Mouse (Mus musculus): ENCODE results near the gene Dock9. TPM values are rescaled to one million over a fixed set of nuclear protein-coding genes. Genes with fewer than 3 reads are reported as not detected.

Dock9 gene
- polyA plus RNA-seq, 1 experiment, result 2.8 TPM

DNA sequence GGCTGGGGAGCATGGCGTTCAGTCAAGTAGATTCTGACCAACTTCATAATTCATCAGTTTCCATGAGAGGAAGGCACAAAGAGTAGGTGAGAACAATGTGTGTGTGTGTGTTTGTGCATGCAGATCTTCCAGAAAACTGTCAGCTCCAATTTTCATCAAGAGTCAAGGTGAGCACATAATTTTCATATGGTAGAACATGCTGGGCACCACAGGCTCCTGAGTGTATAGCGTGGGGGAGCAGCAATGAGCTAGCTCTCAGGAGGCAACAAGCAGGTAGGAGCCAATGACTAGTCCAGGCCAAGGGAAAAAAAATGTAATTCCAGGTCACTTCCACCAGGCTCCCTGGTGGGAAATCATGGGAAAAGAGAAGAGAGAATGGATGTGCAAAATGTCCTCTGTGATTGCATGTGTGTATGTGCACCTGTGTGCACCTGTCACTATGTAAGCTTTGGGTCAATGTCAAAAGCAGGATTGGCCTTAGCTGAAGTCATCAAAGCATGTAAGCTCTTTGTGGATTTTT lies 35.4 kb upstream of the Dock9 start:
- no peak overlapping the region for H3K4me2 ChIP-seq (ENCODE audit: low read depth)
- H3K36me3 ChIP-seq (ENCODE audit: control insufficient read depth, insufficient read depth), result no peaks in the 10 kb centered on the region
- no peaks in the 10 kb centered on the region for H3K79me2 ChIP-seq (ENCODE audit: control insufficient read depth, insufficient read depth)
- TF ChIP-seq CEBPB (IDR thresholded peaks at IDR 0.05; ENCODE audit: insufficient read depth, poor library complexity, severe bottlenecking) (no peak), POLR2AphosphoS2 (IDR thresholded peaks at IDR 0.05; ENCODE audit: insufficient read length, low read depth) (no peak), MYOD1 (IDR thresholded peaks at IDR 0.05; ENCODE audit: control insufficient read depth in 1 of 3, insufficient read length in 2 of 3, low read depth in 2 of 3) (no peak), POLR2A (IDR thresholded peaks at IDR 0.05; ENCODE audit: insufficient read length, low read depth) (no peak), REST (IDR thresholded peaks at IDR 0.05; ENCODE audit: insufficient read depth, insufficient read length) (no peak), E2F4 (IDR thresholded peaks at IDR 0.05; ENCODE audit: insufficient read depth) (no peak), TCF12 (IDR thresholded peaks at IDR 0.05; ENCODE audit: insufficient read depth, poor library complexity, severe bottlenecking) (no peak), SRF (IDR thresholded peaks at IDR 0.05; ENCODE audit: control insufficient read depth, insufficient read length, low read depth) (no peak), MAX (IDR thresholded peaks at IDR 0.05; ENCODE audit: low read depth) (no peak), TCF3 (IDR thresholded peaks at IDR 0.05; ENCODE audit: insufficient read length, low read depth) (no peak), USF1 (IDR thresholded peaks at IDR 0.05; ENCODE audit: low read depth) (no peak), MYOG (IDR thresholded peaks at IDR 0.05; ENCODE audit: control insufficient read depth in 1 of 3, insufficient read depth in 1 of 3, insufficient read length in 2 of 3, low read depth in 2 of 3) (no peak)
- no peaks in the 10 kb centered on the region for H3K27me3 ChIP-seq (ENCODE audit: control insufficient read depth, insufficient read depth, insufficient read length)
- H3ac ChIP-seq (ENCODE audit: control insufficient read depth, insufficient read length), result no peak overlapping the region
- no peak overlapping the region for H3K4me3 ChIP-seq

DNA sequence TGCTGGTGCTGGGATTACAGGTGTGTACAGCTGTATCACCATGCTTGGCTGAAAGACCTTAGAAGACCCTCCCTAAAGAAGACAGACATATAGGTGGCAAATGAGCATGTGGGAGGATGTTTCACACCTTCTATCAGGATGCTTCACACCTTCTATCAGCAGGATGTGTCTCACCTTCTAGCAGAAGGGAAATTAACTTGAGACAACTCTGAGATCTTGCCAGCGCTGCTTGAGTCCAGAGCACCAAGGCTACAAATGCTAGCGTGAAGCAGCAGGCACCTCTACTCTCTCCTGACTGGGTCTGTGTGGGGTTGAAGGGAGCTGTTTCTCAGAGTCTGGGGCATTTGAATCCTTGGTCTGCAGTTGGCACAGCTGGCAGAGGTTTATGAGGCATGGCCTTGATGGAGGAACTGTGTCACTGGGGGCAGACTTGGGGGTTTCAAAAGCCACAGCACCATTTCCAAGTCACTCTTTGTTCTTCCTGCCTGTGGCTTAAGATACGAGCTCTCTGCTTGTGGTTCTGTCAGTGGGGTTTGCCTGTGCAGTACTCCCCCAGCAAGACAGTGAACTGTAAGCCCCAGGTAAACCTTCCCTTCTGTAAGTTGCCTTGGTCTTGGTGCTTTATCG lies 32.3 kb upstream of the Dock9 start:
- H3K4me3 ChIP-seq, result no peak overlapping the region
- no peak overlapping the region for H3ac ChIP-seq (ENCODE audit: control insufficient read depth, insufficient read length)
- no peaks in the 10 kb centered on the region for H3K79me2 ChIP-seq (ENCODE audit: control insufficient read depth, insufficient read depth)
- TF ChIP-seq MYOD1 (IDR thresholded peaks at IDR 0.05; ENCODE audit: control insufficient read depth in 1 of 3, insufficient read length in 2 of 3, low read depth in 2 of 3), result no peak
- TF ChIP-seq TCF12 (IDR thresholded peaks at IDR 0.05; ENCODE audit: insufficient read depth, poor library complexity, severe bottlenecking), result no peak
- no peak for TF ChIP-seq MAX (IDR thresholded peaks at IDR 0.05; ENCODE audit: low read depth)
- TF ChIP-seq POLR2AphosphoS2 (IDR thresholded peaks at IDR 0.05; ENCODE audit: insufficient read length, low read depth), result no peak
- TF ChIP-seq USF1 (IDR thresholded peaks at IDR 0.05; ENCODE audit: low read depth), result no peak
- no peak for TF ChIP-seq REST (IDR thresholded peaks at IDR 0.05; ENCODE audit: insufficient read depth, insufficient read length)
- TF ChIP-seq E2F4 (IDR thresholded peaks at IDR 0.05; ENCODE audit: insufficient read depth), result no peak
- TF ChIP-seq SRF (IDR thresholded peaks at IDR 0.05; ENCODE audit: control insufficient read depth, insufficient read length, low read depth), result no peak
- no peak for TF ChIP-seq TCF3 (IDR thresholded peaks at IDR 0.05; ENCODE audit: insufficient read length, low read depth)
- TF ChIP-seq POLR2A (IDR thresholded peaks at IDR 0.05; ENCODE audit: insufficient read length, low read depth), result no peak
- TF ChIP-seq MYOG (IDR thresholded peaks at IDR 0.05; ENCODE audit: control insufficient read depth in 1 of 3, insufficient read depth in 1 of 3, insufficient read length in 2 of 3, low read depth in 2 of 3), result no peak
- TF ChIP-seq CEBPB (IDR thresholded peaks at IDR 0.05; ENCODE audit: insufficient read depth, poor library complexity, severe bottlenecking), result no peak
- H3K36me3 ChIP-seq (ENCODE audit: control insufficient read depth, insufficient read depth), result no peaks in the 10 kb centered on the region
- H3K27me3 ChIP-seq (ENCODE audit: control insufficient read depth, insufficient read depth, insufficient read length), result no peaks in the 10 kb centered on the region
- no peak overlapping the region for H3K4me2 ChIP-seq (ENCODE audit: low read depth)

GRCm38 (mm10) chr14:121827091-121827490 lies 29.5 kb upstream of the Dock9 start:
- Histone ChIP-seq H3K27me3 (ENCODE audit: control insufficient read depth, insufficient read depth, insufficient read length) (no peaks in the 10 kb centered on the region), H3K4me3 (no peak overlapping the region), H3K36me3 (ENCODE audit: control insufficient read depth, insufficient read depth) (no peaks in the 10 kb centered on the region), H3K4me2 (ENCODE audit: low read depth) (no peak overlapping the region), H3ac (ENCODE audit: control insufficient read depth, insufficient read length) (no peak overlapping the region), H3K79me2 (ENCODE audit: control insufficient read depth, insufficient read depth) (no peaks in the 10 kb centered on the region)
- no peak for TF ChIP-seq TCF12 (IDR thresholded peaks at IDR 0.05; ENCODE audit: insufficient read depth, poor library complexity, severe bottlenecking)
- no peak for TF ChIP-seq E2F4 (IDR thresholded peaks at IDR 0.05; ENCODE audit: insufficient read depth)
- no peak for TF ChIP-seq TCF3 (IDR thresholded peaks at IDR 0.05; ENCODE audit: insufficient read length, low read depth)
- TF ChIP-seq POLR2A (IDR thresholded peaks at IDR 0.05; ENCODE audit: insufficient read length, low read depth), result no peak
- TF ChIP-seq MYOD1 (IDR thresholded peaks at IDR 0.05; ENCODE audit: control insufficient read depth in 1 of 3, insufficient read length in 2 of 3, low read depth in 2 of 3), result no peak
- TF ChIP-seq SRF (IDR thresholded peaks at IDR 0.05; ENCODE audit: control insufficient read depth, insufficient read length, low read depth), result no peak

GRCm38 (mm10) chr14:121825521-121826445 lies 28.1 kb upstream of the Dock9 start:
- H3K79me2 ChIP-seq (ENCODE audit: control insufficient read depth, insufficient read depth), result no peaks in the 10 kb centered on the region
- peak overlapping the region; percentile 85 for H3K4me2 ChIP-seq (ENCODE audit: low read depth)
- H3K36me3 ChIP-seq (ENCODE audit: control insufficient read depth, insufficient read depth), result no peaks in the 10 kb centered on the region
- H3K27me3 ChIP-seq (ENCODE audit: control insufficient read depth, insufficient read depth, insufficient read length), result no peaks in the 10 kb centered on the region
- no peak overlapping the region for H3ac ChIP-seq (ENCODE audit: control insufficient read depth, insufficient read length)
- TF ChIP-seq MAX (IDR thresholded peaks at IDR 0.05; ENCODE audit: low read depth) (peak; percentile 26), CEBPB (IDR thresholded peaks at IDR 0.05; ENCODE audit: insufficient read depth, poor library complexity, severe bottlenecking) (peak; percentile 35; the same call in 1 of the 2 replicates), SRF (IDR thresholded peaks at IDR 0.05; ENCODE audit: control insufficient read depth, insufficient read length, low read depth) (no peak), MYOG (IDR thresholded peaks at IDR 0.05; ENCODE audit: control insufficient read depth in 1 of 3, insufficient read depth in 1 of 3, insufficient read length in 2 of 3, low read depth in 2 of 3) (no peak), POLR2A (IDR thresholded peaks at IDR 0.05; ENCODE audit: insufficient read length, low read depth) (peak; percentile 40)
- H3K4me3 ChIP-seq, result peak overlapping the region; percentile 3

Measured in myocyte (in vitro differentiated cells).